Mouse (Mus musculus) kidney, postnatal 14 days (tissue): ENCODE results near the gene Ormdl2.

ENCODE experiments used
- DNase-seq: peaks from one replicate; pipeline ENCODE4 v3.0.0; 2022; ENCODE audit warnings: mixed read lengths

Gene Ormdl2

GRCm38 (mm10) chr10:128803361-128803760 lies 18.1 kb downstream of the Ormdl2 start:
- DNase-seq: no peak

- DNase-seq: no peak
Measured at GRCm38 (mm10) chr10:128802956-128803355, 18.5 kb downstream of the Ormdl2 start.

- no peak for DNase-seq
Measured at GRCm38 (mm10) chr10:128801981-128802495, 19.4 kb downstream of the Ormdl2 start.

GRCm38 (mm10) chr10:128798676-128799075 lies 22.8 kb downstream of the Ormdl2 start:
- no peak for DNase-seq

- DNase-seq: no peak
Measured at GRCm38 (mm10) chr10:128795581-128795980, 25.9 kb downstream of the Ormdl2 start.

- no peak for DNase-seq
Measured at GRCm38 (mm10) chr10:128794391-128794790, 27.1 kb downstream of the Ormdl2 start.

GRCm38 (mm10) chr10:128793258-128793657 lies 28.2 kb downstream of the Ormdl2 start:
- no peak for DNase-seq

GRCm38 (mm10) chr10:128792041-128792440 lies 29.4 kb downstream of the Ormdl2 start:
- no peak for DNase-seq

- DNase-seq: no peak
Measured at GRCm38 (mm10) chr10:128790398-128791124, 30.9 kb downstream of the Ormdl2 start, which contains the start of gene Mmp19. Gene Mmp19, plus strand, starts transcription at chr10:128790910.

- no peak for DNase-seq
Measured at GRCm38 (mm10) chr10:128780200-128780599, 41.2 kb downstream of the Ormdl2 start.

- peak; percentile 87 for DNase-seq
Measured at GRCm38 (mm10) chr10:128779011-128779795, 42.2 kb downstream of the Ormdl2 start.

GRCm38 (mm10) chr10:128778441-128778840 lies 43.0 kb downstream of the Ormdl2 start:
- no peak for DNase-seq

GRCm38 (mm10) chr10:128773685-128774084 lies 47.8 kb downstream of the Ormdl2 start:
- DNase-seq: peak; percentile 11

- DNase-seq: no peak
Measured at GRCm38 (mm10) chr10:128772895-128773294, 48.5 kb downstream of the Ormdl2 start.
